Mouse (Mus musculus) frontal cortex, adult 2 months (tissue): ENCODE data around the gene Hamp. TPM values are rescaled to one million over a fixed set of nuclear protein-coding genes. Genes with fewer than 3 reads are reported as not detected.

Experiments used
- DNase-seq, 2 experiments: peaks; one replicate each; pipeline ENCODE4 v3.0.0; 2022; ENCODE audit warnings: low spot score in 1 of 2; ENCODE audit errors: extremely low spot score in 1 of 2
- polyA plus RNA-seq: library from polyadenylated mRNA; depleted of rRNA; stranded (reverse); fragments of >200 nt; gene quantifications from 2 replicates; pipeline ENCODE4 v1.2.3, GENCODE M21; 2012; rRNA removed

The Hamp gene
- polyA plus RNA-seq, 1 experiment: not detected

DNA sequence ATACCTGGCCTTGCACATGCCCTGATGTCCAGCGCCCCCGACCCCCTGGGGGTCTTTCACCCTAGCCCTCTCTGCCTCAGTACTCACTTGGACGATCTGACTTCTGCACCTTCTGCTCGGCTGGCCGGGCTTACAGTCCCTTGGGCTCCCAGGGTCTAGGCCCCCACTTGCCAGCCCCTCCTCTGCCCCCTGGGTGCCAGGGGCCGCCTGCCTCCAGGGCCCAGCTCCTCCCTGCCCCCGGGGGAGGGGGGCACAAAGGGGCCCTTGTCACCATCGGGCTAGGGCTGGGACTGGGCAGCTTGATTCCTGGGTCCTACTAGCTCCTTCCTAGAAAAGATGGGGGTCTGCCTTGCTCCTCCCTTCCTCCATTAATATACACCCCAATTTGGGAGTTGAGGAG is 29.1 kb downstream of the Hamp start, which contains the start of gene Mag:
Gene Mag (minus strand): TSS at position 142 of the 400 bp plus-strand sequence.
- peak in 1 of 2 experiments; percentile 7 for DNase-seq

DNA sequence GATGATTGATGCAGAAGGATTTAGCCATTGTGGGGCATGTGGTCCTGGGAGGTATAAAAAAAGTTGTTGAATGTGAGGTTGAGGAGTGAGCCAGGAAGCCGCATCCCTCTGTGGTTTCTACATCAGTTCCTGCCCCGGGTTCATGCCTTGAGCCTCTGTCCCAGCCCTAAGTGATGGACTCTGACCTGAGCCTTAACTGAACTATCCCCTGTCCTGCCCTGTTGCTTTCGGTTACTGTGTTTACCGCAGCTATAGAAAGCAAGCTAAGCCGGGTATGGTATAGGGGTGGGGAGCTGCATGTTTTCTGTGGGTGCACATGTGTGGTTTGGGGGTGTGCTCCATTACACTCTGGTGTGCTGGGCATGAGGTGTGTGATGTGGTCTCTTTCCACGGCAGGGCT is 34.1 kb downstream of the Hamp start:
- no peak for DNase-seq

DNA sequence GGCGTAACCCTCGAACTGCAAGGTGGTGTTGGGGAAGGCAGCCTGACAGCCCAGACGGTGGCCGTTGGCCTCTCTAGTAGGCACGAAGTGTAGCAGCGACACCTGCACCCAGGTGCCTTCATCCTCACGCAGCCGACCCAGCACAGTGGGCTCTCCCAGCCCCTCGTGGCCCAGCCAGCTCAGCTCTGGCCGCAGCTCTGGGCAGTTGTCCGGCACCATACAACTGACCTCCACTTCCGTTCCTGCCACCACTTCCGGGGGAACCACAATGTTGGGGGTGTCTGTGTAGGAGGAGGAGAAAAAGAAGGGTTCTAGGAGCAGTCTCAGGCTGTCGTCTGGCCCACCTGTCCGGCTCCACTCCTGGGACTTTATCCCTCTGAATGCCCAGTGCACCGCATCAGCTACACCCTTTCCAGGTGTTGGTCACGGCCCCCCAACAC is 34.8 kb downstream of the Hamp start:
- no peak for DNase-seq

DNA sequence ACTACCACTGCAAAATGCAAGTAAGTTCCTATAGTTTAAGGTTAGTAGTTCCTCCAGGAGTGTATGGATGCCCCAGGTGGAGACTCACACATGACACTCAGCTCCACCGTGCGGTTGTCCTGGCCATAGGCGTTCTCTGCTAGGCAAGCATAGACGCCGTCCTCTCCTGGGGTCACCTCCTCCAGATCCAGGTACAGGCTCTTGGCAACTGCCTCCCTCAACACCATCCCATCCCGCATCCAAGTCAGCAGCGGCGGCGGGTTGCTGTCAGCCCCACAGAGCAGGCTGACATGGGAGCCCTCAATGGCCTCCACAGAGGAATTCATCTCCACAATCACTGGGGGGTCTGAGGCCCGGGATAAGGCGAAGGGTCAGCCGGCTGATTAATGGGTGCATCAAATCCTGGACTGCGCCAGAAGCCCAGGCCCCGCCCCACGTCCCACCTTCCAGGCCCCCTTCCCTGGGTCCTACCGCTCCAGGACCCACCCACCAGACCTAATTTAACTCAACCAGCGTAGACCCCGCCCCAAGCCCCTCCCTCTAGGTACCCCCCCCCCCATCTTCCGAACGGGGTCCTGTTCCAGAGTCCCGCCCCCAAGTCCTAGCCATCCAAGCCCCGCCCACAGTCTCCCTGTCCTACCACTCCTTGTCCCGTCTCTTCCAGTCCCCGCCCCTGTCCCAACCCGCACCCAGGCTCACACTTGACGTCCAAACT is 35.4 kb downstream of the Hamp start:
- DNase-seq: no peak

DNA sequence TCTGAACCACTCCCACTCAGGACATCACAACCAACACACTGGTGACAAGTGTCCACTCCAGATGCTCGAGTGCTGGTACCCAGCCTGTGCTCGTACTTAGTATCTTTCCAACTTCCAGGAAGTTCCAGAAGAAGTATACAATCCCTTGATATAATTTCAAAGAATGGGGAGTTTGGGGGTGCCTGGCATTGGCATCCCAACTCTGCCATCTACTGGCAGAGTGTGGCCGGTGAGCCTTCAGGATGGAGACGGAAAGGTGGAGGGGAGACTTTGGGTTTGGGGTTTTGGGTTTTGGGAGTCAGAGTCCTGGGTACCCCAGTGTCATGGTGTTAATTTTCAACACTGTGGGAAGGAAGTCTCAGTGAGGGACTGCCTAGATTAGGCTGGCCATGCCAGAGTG is 39.8 kb downstream of the Hamp start:
- DNase-seq: peak in 1 of 2 experiments; percentile 57

DNA sequence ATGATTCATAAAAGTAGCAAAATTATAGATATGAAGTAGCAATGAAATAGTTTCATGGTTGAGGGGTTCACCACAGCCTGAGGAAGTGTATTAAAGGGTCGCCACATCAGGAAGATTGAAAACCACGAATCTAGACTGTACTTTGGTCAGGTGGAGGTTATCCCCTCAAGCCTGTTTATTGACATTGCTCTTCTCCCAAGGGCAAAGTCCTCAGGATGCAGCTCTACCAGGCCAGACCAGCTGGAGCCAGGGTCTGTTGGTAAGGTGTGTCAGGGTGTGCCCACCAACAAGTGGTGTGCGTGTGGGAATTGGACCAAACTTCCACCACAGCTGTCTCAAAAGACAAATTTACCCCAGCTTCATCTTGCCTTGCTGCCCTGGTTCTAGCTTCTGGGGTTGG is 48.6 kb downstream of the Hamp start:
- no peak for DNase-seq

DNA sequence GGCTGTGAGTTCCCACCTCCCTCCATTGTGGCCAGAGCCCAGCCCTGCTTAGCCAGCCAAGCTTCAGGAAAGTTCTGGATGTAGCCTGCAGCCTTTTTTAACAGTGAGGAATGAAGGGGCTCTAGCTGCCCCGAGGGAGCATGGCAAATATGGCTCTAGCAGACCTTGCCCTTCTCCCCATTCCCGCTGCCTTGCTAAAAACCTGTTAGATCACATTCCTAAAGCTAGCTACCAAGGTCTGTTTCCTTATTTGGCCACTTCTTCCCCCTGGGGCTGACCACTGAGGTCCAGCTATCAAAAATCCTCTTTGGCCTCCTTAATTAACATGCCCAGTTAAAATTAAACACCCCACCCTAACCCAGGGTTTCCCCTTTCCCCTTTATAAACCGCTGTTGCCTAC is 51.3 kb downstream of the Hamp start:
- DNase-seq: no peak

Other genes starting within 250 kb of the Hamp start
- not detected in 2 replicates for gene 2200002J24Rik, start 245.1 kb downstream of the Hamp start, polyA plus RNA-seq
- gene Atp4a, start 231.8 kb downstream of the Hamp start, polyA plus RNA-seq: 0.65 and 0.82 TPM in 2 replicates
- gene Tmem147, start 214.5 kb downstream of the Hamp start, polyA plus RNA-seq: 167 and 185 TPM in 2 replicates
- gene Gapdhs, start 200.4 kb downstream of the Hamp start, polyA plus RNA-seq: not detected in 2 replicates
- gene Sbsn, start 192.6 kb downstream of the Hamp start, polyA plus RNA-seq: 14.6 and 15.1 TPM in 2 replicates
- gene Dmkn, start 180.3 kb downstream of the Hamp start, polyA plus RNA-seq: 4.5 and 8.2 TPM in 2 replicates
- not detected in 2 replicates for gene Krtdap, start 156.1 kb downstream of the Hamp start, polyA plus RNA-seq
- gene Ffar2, start 120.3 kb downstream of the Hamp start, polyA plus RNA-seq: 0.13 and 0.14 TPM in 2 replicates
- not detected in 2 replicates for gene Ffar3, start 87.9 kb downstream of the Hamp start, polyA plus RNA-seq
- gene Ffar1, start 82.5 kb downstream of the Hamp start, polyA plus RNA-seq: not detected in 2 replicates
- 0.66 and 0.78 TPM in 2 replicates for gene Cd22, start 63.7 kb downstream of the Hamp start, polyA plus RNA-seq
- gene Mag, start 29.2 kb downstream of the Hamp start, polyA plus RNA-seq: 208 and 271 TPM in 2 replicates
- gene Hamp2, start 19.4 kb downstream of the Hamp start, polyA plus RNA-seq: not detected in 2 replicates
- 194 and 251 TPM in 2 replicates for gene Usf2, start 12.8 kb upstream of the Hamp start, polyA plus RNA-seq
- gene Lsr, start 29.4 kb upstream of the Hamp start, polyA plus RNA-seq: 10.3 and 12.7 TPM in 2 replicates
- 0.21 and 0.26 TPM in 2 replicates for gene Fam187b, start 29.8 kb upstream of the Hamp start, polyA plus RNA-seq
- gene Fxyd5, start 98.4 kb upstream of the Hamp start, polyA plus RNA-seq: 37.6 and 40.5 TPM in 2 replicates
- gene Fxyd7, start 107.4 kb upstream of the Hamp start, polyA plus RNA-seq: 188 and 275 TPM in 2 replicates
- 127 and 169 TPM in 2 replicates for gene Fxyd1, start 113.2 kb upstream of the Hamp start, polyA plus RNA-seq
- gene Lgi4, start 115.3 kb upstream of the Hamp start, polyA plus RNA-seq: 28.1 and 31.7 TPM in 2 replicates
- 1.8 and 2.6 TPM in 2 replicates for gene Fxyd3, start 132.7 kb upstream of the Hamp start, polyA plus RNA-seq
- gene Hpn, start 171.3 kb upstream of the Hamp start, polyA plus RNA-seq: 3.3 and 4.0 TPM in 2 replicates
- gene Scn1b, start 183.0 kb upstream of the Hamp start, polyA plus RNA-seq: 627 and 752 TPM in 2 replicates
- 174 and 186 TPM in 2 replicates for gene Gramd1a, start 211.9 kb upstream of the Hamp start, polyA plus RNA-seq